Comparison of ENCODE assay signal across 8 mouse cellular contexts in the genomic region with DNA sequence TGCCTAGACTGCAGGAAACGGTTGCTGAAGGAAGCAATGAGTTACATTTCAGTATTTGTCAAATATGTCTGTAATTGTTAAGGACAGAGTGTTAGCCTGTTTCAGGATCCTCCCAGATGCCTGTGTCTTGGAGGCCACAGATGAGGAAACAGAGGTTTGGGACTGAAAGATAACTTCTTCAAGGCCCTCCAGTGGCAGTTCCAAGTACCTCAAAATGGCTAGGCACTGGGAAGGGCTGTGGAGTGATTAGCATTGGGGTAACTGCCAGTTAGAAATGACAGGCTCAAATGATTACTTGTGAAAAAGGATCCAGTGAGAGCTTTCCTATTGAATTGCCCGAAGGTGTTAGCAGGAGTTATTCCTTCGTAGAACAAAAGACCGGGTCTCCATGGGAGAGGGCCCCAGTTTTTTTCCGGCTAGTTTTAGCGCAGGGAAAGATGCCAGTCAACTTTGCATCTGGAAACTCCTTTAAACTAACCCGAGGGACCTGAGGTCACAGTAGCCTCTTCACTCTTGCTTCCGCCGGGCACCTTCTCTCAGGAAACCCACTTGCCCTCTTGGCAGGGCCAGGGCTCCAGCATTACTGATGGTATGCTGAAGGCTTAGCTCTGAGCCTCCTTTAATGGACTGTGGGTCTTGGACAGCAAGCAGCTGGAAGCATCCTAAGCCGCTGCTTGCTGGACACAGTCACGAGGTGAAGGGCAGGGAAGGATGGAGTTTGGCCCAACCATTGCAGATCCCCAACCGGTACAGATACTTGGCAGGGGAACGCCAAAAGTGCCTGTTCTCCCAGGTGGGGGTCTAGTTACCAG. TPM values are rescaled to one million over a fixed set of nuclear protein-coding genes. Genes with fewer than 3 reads are reported as not detected.
A peak's percentile ranks its signal among the peaks of the same experiment; 100 is the strongest.
DNase-seq lines count a peak whose midpoint lies in the region; ATAC-seq lines count a peak whose summit lies in the region.

No protein-coding gene starts in this region.

- H3K9me3 ChIP-seq in lung, embryonic 15.5 days, result no peaks in the 10 kb centered on the region
- H3K9me3 ChIP-seq in limb, embryonic 10.5 days (replicated peaks), result no peaks in the 10 kb centered on the region

- WGBS in lung, embryonic 15.5 days, result 72% methylated on average over 13 of the region's 13 CpGs
- 69% methylated on average over 13 of the region's 13 CpGs for WGBS in limb, embryonic 10.5 days

- 0 out of 2 replicates have a peak overlapping the region, but pooled peaks have one; percentile 98 for H3K27ac ChIP-seq in lung, embryonic 15.5 days
- peak overlapping the region; percentile 97; the same call in 1 of the 2 replicates for H3K27ac ChIP-seq in limb, embryonic 10.5 days

- H3K9ac ChIP-seq in lung, embryonic 15.5 days, result no peak overlapping the region

- H3K4me3 ChIP-seq in lung, embryonic 15.5 days, result no peak overlapping the region
- H3K4me3 ChIP-seq in limb, embryonic 10.5 days, result peak overlapping the region; percentile 91; the same call in 1 of the 2 replicates

- peak; percentile 57 for DNase-seq in cerebellum, adult 11-12 months
- no peak for DNase-seq in cerebellum, adult 11 months
- DNase-seq in lung, postnatal 14 days, result no peak
- DNase-seq in limb, embryonic 10.5 days (ENCODE audit: low spot score), result no peak
- peak; percentile 26 for DNase-seq in retina, embryonic 14.5 days (ENCODE audit: low spot score)
- DNase-seq in layer of hippocampus, adult 18-20 months (ENCODE audit: low spot score in 2 of 2), result no peak
- DNase-seq in frontal cortex, postnatal 14 days (ENCODE audit: low spot score in 2 of 2), result no peak

- ATAC-seq in lung, embryonic 15.5 days (ENCODE audit: borderline replicate concordance, extremely low read depth, low FRiP score, low TSS enrichment), result no peak

- peaks cover 25% of the 10 kb centered on the region for H3K4me1 ChIP-seq in lung, embryonic 15.5 days
- H3K4me1 ChIP-seq in limb, embryonic 10.5 days, result peaks cover 32% of the 10 kb centered on the region

- H3K27me3 ChIP-seq in lung, embryonic 15.5 days, result no peaks in the 10 kb centered on the region
- no peaks in the 10 kb centered on the region for H3K27me3 ChIP-seq in limb, embryonic 10.5 days (ENCODE audit: low read depth, poor library complexity, severe bottlenecking)

- no peak overlapping the region for H3K4me2 ChIP-seq in lung, embryonic 15.5 days

- peaks cover 7% of the 10 kb centered on the region for H3K36me3 ChIP-seq in lung, embryonic 15.5 days
- peaks cover 10% of the 10 kb centered on the region for H3K36me3 ChIP-seq in limb, embryonic 10.5 days

RNA-seq across cellular contexts. Expression of gene Nsd1, which starts 0.5 kb away (rescaled TPM):
- polyA plus RNA-seq in lung, embryonic 15.5 days (2015; fragmentation: Nextera tagmentation; extraction: Ambion mirVana), result 61.0 and 61.7 TPM in 2 replicates
- 63.5 and 69.1 TPM in 2 replicates for polyA plus RNA-seq in limb, embryonic 10.5 days (2016; fragmentation: Nextera tagmentation; extraction: Ambion mirVana)
- 100 to 1,000 TPM; 111 to 124 TPM for total RNA-seq in layer of hippocampus, adult 18-20 months (2021)

RNA-seq across cellular contexts. Expression of gene Fgfr4, which starts 56.6 kb away (rescaled TPM):
- polyA plus RNA-seq in lung, embryonic 15.5 days (2015; fragmentation: Nextera tagmentation; extraction: Ambion mirVana), result 19.9 and 20.2 TPM in 2 replicates
- 0.73 and 2.1 TPM in 2 replicates for polyA plus RNA-seq in limb, embryonic 10.5 days (2016; fragmentation: Nextera tagmentation; extraction: Ambion mirVana)
- total RNA-seq in layer of hippocampus, adult 18-20 months (2021), result under 1 TPM; 0.12 to 0.41 TPM

Comparison
In these comparisons a context has a peak if more than half of its experiments do, and no peak if none do; other contexts are left out.
1. DNase-seq: peak in cerebellum, adult 11-12 months (single experiment) and retina, embryonic 14.5 days (single experiment); none in cerebellum, adult 11 months (single experiment), lung, postnatal 14 days (single experiment), limb, embryonic 10.5 days (single experiment), layer of hippocampus, adult 18-20 months (0 of 2) and frontal cortex, postnatal 14 days (0 of 2).